Mouse (Mus musculus) left cerebral cortex, adult 2 months (tissue): ENCODE data around the gene Ms4a1. TPM values are rescaled to one million over a fixed set of nuclear protein-coding genes. Genes with fewer than 3 reads are reported as not detected.
"Not testable (repeated sequence)": the region's sequence is repeated elsewhere in the genome, so short reads cannot be mapped to it uniquely, and the experiment has no call there.

Experiments
- DNase-seq, 2 experiments: peaks; one replicate each; pipeline ENCODE4 v3.0.0; 2021 to 2022; ENCODE audit warnings: low spot score in 2 of 2, mixed read lengths in 1 of 2; ENCODE audit errors: extremely low spot score in 1 of 2
- H3K27ac ChIP-seq: fragments of 200-600 bp; 2 replicates; pipeline ENCODE4 v1.8.1; 2022
- H3K4me3 ChIP-seq: fragments of 200-600 bp; 2 replicates; pipeline ENCODE4 v1.8.1; 2022
- CTCF ChIP-seq: fragments of 200-600 bp; IDR thresholded peaks from 2 replicates; pipeline ENCODE4 v1.8.1; 2022; ENCODE audit warnings: antibody characterized with exemption, mild to moderate bottlenecking, moderate library complexity
- intact Hi-C: fragments of 180-260 bp; cut with DNase I; formaldehyde crosslinking; loops from one replicate; pipeline ENCODE4 v1.15.1; 2025
- long read RNA-seq, 2 experiments: library from polyadenylated mRNA; stranded (forward); transcript quantifications; one replicate each; pipeline ENCODE4 v2.0.0; 2021; ENCODE audit warnings: borderline mapping rate in 2 of 2
- total RNA-seq, 2 experiments: library from RNA; stranded (reverse); gene quantifications; 2 replicates each; pipeline ENCODE4 v1.2.3; 2021

Gene Ms4a1
- total RNA-seq, result not detected
- long read RNA-seq, experiment 1, result 0 reads
- long read RNA-seq, experiment 2, result 0 reads

DNA sequence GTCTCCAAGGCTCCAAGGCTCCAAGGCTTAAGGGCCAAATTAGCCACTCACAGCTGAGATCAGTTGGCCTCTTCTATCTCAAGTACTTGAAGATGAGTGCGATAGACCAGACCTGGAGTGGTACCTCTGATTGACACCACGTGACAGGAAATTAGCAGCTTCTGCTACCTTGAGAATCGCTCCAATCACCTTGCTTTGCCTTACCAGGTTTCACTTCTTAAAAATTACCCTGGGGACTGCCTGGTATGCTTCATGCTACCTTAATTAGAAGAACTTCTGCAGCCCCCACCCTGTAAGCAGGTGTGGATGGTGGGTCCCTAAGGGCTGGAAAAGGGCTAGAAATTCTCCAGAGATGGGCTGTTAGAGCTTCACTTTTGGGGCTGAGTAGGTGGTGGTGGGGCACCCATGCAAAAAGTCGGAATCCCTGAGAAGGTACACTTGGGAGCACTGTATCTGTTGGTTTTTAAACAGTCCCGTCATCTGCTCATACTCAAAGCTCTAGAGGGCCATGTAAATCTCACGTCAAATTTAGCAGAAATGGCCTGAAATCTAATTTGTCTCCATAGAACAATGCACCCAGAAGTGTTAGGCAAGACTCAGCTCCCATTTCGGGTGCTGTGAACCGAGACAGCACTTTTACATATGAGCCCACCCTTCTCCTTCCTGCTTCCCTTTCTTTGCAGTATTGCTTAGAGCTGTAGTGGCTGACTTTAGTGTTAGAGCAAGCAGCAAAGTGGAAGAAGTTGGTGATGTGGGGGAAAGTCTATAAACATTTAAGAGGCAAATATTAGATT lies at the start of gene Ms4a1:
Gene Ms4a1, minus strand, starts transcription at position 190 of the 794 bp plus-strand sequence.
- DNase-seq, result no peak
- no peak within 1 kb of the TSS for H3K27ac ChIP-seq
- intact Hi-C loops, result no loop called here
- H3K4me3 ChIP-seq, result no peak within 1 kb of the TSS
- TF ChIP-seq CTCF, result no peak

DNA sequence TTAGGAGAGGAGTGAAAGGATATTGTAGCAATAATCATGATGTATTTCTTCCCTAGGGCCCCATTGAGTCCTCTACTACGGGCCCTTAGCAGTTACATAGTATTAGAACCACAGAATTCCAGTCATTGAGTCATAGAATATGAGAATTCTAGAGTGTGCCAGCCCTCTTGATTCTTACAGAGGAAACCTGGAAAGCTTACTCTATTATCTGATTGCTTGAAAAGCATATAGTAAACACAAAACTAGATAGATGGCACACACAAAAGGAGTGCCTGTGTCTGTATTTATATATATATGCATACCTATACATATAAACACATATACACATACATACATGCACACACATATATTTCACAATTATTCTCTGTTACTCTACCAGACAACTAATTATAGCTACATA lies 48.3 kb upstream of the Ms4a1 start, which contains the start of gene Ms4a14:
Gene Ms4a14, minus strand, starts transcription at position 101 of the 400 bp plus-strand sequence.
- DNase-seq, result no peak
- Histone ChIP-seq H3K4me3 (no peak within 1 kb of the TSS), H3K27ac (no peak within 1 kb of the TSS)
- no peak for TF ChIP-seq CTCF
- intact Hi-C loops, result no loop called here

DNA sequence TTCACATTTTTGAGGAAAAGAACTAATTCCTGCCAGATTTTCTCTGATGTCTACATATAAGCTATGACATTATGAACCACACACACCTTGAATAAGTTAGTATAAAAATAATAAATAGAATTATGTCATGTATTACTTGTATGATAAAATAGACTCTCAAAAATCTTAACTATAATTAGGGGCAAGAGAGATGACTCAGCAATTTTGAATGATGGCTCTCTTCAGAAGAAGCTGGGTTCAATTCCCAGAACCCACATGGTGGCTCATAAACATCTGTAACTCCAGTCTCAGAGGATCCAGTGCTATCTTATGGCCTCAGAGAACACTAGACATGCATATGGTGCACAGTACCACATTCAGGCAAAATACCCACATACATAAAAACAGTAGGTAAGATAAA lies 42.8 kb upstream of the Ms4a1 start:
- H3K4me3 ChIP-seq, result no peak overlapping the region
- TF ChIP-seq CTCF, result no peak
- intact Hi-C loops, result no loop called here

DNA sequence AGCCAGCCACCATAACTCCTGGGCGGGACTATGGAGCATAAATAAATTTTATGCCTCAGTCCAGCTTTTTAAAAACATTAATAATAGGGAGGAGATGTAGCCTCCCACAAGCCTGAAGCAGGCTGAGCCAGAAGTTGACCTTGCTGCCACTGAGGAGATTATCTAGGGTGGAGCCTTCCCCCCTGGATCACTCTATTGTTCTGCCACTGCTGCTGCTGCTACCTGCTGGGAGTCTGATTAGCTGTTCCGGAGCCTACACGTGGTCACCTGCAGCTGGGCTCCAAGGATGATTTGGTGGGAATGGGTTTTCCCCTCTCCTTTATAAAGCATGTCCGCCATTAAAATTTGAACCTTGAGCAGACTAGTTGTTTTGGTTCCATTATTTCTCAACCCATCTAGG lies 33.5 kb upstream of the Ms4a1 start:
- H3K27ac ChIP-seq, intact Hi-C loops, DNase-seq, H3K4me3 ChIP-seq: not testable (repeated sequence)

More for the DNA sequence above, 42.8 kb upstream of the Ms4a1 start:
- H3K27ac ChIP-seq, result no peak overlapping the region
- no peak for DNase-seq

DNA sequence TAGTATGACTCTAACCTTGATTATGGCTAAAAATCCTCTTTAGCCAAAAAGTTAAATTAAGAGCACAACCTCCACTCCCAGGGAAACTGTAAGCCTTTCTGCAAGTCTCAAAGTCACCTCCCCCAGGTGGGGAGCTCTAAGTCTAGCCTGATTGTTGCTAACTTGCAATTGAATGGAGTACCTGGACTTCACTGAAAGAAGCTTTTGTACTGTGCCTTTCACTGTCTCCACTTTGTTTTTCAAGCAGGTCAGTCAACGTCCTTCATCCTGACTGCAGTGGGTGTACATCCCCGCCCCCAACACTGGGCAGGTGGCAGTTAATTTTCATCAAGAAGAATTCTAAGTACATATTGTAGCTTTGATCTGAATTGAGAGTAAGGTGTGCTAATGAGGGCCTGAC lies 32.9 kb upstream of the Ms4a1 start:
- TF ChIP-seq CTCF, result no peak
- DNase-seq, result no peak
- intact Hi-C loops, result no loop called here
- no peak overlapping the region for H3K4me3 ChIP-seq
- no peak overlapping the region for H3K27ac ChIP-seq

DNA sequence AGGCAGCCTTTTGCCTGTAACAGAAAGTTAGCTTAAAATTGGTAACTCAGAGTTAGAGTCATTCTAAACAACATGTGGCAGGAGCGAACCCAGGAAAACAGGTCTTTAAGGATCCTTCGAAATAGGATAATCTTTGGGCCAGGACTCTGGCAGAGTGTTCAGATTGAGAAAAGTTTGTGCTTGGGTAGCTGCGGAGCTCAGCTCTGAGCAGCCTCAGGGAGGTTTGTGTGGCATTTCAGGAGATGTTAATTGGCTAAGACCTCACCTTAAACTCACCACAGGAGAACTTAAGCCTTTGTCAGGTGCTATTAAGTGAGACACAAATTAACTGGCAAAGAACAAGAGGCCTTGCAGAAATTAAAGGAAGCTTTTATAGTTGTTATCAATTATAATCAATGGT lies 27.6 kb upstream of the Ms4a1 start:
- H3K27ac ChIP-seq, H3K4me3 ChIP-seq, DNase-seq, intact Hi-C loops: not testable (repeated sequence)

DNA sequence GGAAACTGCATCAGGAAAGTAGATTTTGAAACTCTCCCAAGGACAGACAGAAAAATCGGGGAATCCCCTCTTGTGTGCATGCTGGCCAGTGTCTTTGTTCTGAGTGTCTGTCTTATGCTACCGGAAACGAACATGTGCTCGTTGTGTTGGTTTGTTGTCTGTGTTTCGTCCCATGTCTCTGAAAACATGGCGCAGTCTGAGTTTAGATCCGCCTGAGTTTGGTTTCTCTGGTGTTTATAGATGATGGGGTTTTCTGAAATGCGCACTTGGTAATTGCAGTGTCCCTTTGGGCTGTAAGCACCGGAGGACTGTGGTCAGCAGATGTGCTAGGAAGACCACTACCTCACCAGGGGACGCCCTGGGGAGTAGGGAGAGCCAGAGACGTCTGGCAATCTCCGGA lies 26.9 kb upstream of the Ms4a1 start:
- peak overlapping the region; percentile 37 for H3K4me3 ChIP-seq
- intact Hi-C loops, result no loop called here
- TF ChIP-seq CTCF, result no peak
- DNase-seq, result no peak
- H3K27ac ChIP-seq, result no peak overlapping the region

DNA sequence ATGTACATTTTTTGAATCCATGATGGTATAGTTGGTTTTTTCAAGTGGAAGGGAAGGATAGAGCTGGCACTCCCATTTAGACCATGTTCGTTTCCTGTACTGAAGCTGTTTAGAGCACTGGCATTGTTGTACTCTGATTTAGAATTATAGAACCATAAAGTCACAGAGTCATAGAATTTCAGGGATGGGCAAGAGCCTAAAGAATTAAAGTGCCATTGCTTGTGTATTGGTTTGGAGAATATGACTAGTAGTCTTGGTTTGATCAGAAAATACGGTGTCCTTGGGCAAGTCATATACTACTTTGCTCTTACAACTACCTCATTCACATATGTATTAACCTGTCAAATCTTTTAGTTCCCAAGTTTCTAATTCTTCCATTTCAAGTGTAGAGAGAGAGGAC lies 17.7 kb upstream of the Ms4a1 start, which contains the start of gene Ms4a5:
Gene Ms4a5, minus strand, starts transcription at position 101 of the 400 bp plus-strand sequence.
- Histone ChIP-seq H3K27ac (no peak within 1 kb of the TSS), H3K4me3 (no peak within 1 kb of the TSS)
- no peak for DNase-seq
- no peak for TF ChIP-seq CTCF
- intact Hi-C loops, result no loop called here

DNA sequence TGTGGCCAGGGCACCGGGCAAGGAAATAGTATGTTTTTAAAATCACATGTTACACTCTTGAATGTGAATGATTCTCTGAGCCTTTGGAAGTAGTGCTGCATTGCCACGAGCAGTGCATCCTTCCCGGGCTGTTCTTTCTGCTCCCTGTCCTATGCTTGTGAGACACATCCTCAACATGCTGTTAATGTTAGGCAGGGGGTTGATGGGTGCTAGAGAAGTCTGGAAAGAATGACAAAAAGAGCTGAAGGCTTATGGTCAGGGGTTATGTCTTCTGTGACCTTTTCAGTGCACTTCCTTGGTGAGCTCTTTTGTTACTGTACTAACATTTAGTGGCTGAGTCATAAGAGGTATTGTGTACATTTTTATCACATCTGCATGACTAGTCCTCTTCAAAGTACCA lies 14.2 kb upstream of the Ms4a1 start:
- TF ChIP-seq CTCF, result no peak
- intact Hi-C loops, result no loop called here
- DNase-seq, result no peak
- no peak overlapping the region for H3K4me3 ChIP-seq
- no peak overlapping the region for H3K27ac ChIP-seq

DNA sequence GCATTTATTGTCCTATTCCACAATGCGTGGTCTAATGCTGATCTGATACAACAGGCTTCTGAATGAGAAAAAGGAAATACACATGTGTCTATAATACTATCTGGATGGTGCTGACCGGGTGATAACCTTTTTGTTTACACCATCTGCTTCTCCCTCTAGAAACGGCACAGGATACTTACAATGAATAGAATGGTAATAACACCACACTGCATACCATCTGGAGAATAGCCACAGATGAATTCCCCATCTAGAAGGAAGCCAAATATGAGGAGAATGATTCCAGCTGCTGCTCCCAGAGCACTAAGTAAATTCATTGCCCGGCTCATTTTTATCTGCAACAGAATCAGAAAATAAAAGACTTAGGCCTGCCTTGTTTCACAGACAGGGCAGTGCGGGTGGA lies 10.4 kb upstream of the Ms4a1 start:
- no peak overlapping the region for H3K27ac ChIP-seq
- TF ChIP-seq CTCF, result no peak
- intact Hi-C loops, result no loop called here

DNA sequence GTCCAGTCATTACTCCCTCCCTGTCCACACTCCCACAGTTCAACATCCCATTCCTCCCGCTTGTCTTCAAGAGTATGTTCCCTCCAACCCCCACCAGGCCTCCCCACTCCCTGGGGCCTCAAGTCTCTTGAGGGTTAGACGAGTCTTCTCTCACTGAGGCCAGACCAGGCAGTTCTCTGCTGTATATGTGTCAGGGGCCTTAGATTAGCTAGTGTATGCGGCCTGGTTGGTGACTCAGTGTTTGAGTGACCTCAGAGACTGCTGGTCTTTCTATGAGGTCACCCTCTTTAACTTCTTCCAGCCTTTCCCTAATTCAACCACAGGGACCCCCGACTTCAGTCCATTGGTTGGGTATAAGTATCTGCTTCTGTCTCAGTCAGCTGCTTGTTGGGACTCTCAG lies 915 bp upstream of the Ms4a1 start:
- no peak overlapping the region for H3K27ac ChIP-seq
- TF ChIP-seq CTCF, result no peak
- intact Hi-C loops, result no loop called here
- DNase-seq, result no peak
- no peak overlapping the region for H3K4me3 ChIP-seq

More for the DNA sequence above, 10.4 kb upstream of the Ms4a1 start:
- DNase-seq, result no peak
- H3K4me3 ChIP-seq, result no peak overlapping the region

DNA sequence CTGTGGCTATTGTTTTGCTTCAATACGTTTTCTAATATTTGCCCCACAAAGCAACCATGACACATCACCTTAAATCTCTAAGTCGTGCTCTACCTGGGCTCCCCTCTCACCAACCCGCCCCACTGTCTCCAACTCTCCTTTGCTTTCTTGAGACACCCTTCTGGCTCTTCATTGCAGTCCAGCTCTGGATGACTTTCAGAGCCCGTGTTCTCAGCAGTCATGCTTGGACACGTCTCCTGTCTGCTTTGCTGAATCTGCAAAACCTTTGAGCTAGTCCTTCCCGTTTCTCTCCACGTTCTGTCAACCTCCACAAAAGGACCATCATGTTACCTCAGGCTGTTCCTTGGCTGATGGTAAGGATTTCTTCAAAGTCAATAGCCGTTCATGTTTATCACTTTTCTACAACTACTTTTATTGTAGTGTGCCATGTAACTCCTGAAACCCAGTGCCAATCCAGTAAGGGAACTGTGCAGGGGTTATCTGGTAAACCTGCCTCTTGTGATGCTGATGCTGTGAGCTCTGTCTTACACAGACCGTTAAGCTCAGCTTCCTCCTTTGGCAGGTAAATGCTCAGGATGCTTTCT lies 1.3 kb downstream of the Ms4a1 start:
- no peak overlapping the region for H3K27ac ChIP-seq
- TF ChIP-seq CTCF, result no peak
- no peak for DNase-seq
- intact Hi-C loops, result no loop called here
- H3K4me3 ChIP-seq, result no peak overlapping the region

DNA sequence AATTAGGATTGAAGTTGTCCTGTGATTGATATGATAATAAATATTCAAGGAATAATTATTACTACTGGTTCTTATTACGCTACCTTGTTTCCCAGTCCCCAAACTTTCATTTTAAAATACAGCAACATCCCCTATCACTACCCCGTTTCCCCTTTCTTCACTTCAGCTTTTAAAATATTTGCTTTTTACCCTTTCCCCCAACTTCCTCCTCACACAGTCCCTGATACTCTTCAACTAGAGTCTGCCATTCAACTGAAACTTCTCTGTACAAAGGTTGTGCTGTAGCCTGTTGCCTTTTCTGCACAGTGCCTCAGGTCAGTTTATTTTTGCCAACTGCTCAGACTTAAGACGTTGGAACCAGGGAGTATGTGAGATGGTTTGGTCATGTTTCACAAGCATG lies 2.5 kb downstream of the Ms4a1 start:
- intact Hi-C loops, result no loop called here
- H3K4me3 ChIP-seq, result no peak overlapping the region
- H3K27ac ChIP-seq, result no peak overlapping the region
- no peak for TF ChIP-seq CTCF
- DNase-seq, result no peak

DNA sequence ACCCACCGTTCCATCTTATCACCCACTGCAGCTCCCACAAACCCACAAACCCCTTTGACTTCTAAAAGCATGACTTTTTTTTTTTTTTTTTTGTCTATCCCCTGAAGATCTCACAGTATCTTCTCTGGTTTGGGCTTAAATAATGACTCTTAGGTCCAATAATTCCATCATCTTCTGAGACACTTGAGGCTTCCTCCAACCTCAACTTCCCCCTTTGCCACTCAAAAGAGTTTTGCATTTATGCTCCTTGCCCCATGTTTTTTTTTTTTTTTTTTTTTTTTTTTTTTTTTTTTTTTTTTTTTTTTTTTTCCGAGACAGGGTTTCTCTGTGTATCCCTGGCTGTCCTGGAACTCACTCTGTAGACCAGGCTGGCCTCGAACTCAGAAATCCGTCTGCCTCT lies 3.1 kb downstream of the Ms4a1 start:
- DNase-seq, H3K27ac ChIP-seq, intact Hi-C loops, H3K4me3 ChIP-seq: not testable (repeated sequence)
